Mouse (Mus musculus) adrenal gland, postnatal 14 days (tissue): Measurements from ENCODE around the gene Erich6b. TPM values are rescaled to one million over a fixed set of nuclear protein-coding genes. Genes with fewer than 3 reads are reported as not detected.

Experiments used
- DNase-seq: peaks from one replicate; pipeline ENCODE4 v3.0.0; 2021; ENCODE audit warnings: mixed read lengths
- long read RNA-seq, 2 experiments: library from polyadenylated mRNA; stranded (forward); transcript quantifications; one replicate each; pipeline ENCODE4 v2.0.0; 2021
- total RNA-seq: library from RNA; stranded (reverse); gene quantifications from 2 replicates; pipeline ENCODE4 v1.2.3, GENCODE M21; 2021

Erich6b gene
- total RNA-seq = not detected in 2 replicates
- long read RNA-seq, experiment 1 = 0 reads
- long read RNA-seq, experiment 2 = 0 reads

DNA sequence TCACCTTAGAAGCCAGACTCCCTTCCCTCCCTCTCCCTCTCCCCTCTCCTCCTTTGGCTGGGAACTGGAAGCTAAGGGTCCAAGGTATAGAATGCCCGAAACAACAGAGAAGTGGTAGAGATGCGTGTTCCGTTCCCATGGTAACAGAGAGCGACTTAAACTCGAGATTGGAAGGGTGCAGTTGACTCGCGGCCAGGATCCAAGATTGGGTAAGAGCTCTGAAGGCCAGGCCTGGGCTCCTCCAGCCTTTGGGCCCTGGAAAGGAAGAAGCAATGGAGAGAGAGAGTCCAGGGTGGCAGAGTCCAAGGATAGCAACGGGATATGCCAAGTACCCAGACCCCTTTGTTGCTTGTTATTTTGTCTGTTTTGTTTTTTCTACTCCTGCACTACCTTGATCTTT lies at the start of gene Erich6b:
TSS of gene Erich6b (plus strand) at position 180 of the 400 bp plus-strand sequence.
- DNase-seq = peak; percentile 63

- no peak for DNase-seq
These were observed 49.1 kb upstream of the Erich6b start, which contains the start of gene Spert for GRCm38 (mm10) chr14:75592978-75593377. Spert (minus strand) TSS chr14:75593116.

DNA sequence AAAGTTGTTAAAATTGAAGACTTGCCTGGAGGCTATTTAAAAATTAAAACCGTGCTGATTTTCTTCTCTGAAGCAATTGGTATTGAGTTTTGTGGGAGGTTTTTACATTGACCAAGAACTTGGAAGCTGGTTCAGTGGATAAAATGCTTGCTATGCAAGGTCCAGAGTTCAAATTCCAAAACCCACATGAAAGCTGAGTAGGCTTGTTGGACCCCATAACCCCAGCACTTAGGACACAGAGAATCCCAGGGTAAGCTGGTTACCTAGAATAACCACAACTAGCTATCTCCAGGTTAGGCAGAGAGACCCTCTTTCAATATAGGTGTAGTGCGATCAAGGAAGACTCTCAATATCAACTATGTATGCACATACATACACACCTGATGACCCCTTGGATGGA lies 32.9 kb upstream of the Erich6b start:
- DNase-seq = no peak

GRCm38 (mm10) chr14:75616375-75616774 lies 25.7 kb upstream of the Erich6b start:
- DNase-seq = no peak

DNA sequence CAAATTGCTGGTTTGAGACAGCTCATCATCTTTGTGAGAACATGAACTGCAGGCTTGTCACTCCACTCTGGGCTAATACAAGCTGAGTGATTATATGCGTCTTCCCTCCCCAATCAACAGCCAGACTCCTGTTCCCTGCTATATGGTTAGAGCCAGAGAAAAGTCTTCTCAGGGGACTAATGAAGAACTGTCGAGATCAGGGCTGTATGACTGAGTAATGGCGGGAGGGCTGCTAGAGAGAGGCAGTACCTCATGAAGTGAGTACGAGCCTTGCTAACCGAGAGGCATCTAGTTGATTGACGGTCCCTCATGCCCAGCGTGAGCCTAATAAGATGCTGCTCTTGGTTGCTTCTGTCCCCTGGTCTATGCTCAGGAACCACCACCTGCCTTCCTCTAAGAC lies 19.1 kb upstream of the Erich6b start:
- no peak for DNase-seq

- no peak for DNase-seq
These were observed 13.2 kb upstream of the Erich6b start for GRCm38 (mm10) chr14:75628870-75629269.

DNA sequence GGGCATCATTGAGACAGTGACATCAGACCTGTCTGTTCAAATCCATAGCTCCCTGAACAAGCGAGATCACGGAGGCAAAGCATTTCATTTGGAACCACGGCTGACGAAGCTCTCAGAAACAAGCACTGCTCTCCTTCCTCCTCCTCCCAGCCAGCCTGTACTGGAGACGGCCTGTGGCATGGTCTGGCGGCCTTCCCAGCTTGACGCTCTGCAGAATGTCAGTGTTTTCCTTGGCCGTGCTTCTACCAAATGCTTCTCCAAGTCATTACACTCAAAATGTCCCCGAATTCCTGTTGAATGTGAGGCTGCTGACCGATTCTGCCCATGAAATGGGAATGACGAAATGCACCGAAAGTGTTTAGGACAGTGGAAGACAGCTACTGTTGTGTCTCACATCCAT lies 6.7 kb upstream of the Erich6b start:
- DNase-seq = peak; percentile 58

DNA sequence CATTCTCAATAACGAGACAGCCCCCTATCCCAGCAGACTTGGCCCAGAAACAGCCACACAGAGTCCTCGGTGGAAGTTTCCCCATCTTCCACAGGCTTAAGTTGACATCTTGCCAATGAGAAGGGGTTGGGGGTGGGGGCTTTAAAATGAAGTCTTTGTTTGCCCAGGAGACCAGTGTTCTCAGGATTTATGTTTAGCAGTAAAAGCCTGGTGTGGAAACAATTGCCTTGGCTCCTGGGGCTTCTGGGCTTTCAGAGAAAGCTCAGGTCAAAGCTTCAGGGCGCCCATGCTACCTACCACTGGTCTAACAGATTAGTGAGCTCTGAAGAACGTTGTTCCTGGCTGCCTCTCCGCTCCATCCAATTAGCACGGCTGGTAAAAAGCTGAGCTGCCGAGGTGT lies 6.0 kb upstream of the Erich6b start:
- no peak for DNase-seq

GRCm38 (mm10) chr14:75637641-75638040 lies 4.4 kb upstream of the Erich6b start:
- DNase-seq = peak; percentile 9

- DNase-seq = peak; percentile 23
These were observed 1.2 kb upstream of the Erich6b start for GRCm38 (mm10) chr14:75640846-75641245.

DNA sequence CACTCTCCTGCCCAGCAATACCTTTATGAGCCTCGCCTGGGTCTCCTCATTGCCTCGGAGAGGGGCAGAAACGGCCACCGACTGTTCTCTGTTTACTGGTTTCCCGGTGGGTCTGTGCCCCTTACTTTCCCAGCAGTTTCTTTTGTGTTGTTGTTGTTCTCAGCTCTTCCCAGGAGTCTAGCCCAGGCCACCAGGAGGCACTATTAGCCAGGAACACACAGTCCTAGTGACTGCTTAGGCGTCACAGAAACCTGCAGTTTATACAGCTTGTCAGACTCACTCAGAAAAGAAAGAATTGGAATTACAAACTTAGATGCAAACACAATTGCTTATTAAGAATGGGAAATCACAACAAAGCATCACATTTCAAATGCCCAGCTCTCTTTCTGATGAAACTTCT lies 690 bp upstream of the Erich6b start:
- peak; percentile 26 for DNase-seq

- peak; percentile 24 for DNase-seq
These were observed 3.4 kb downstream of the Erich6b start for GRCm38 (mm10) chr14:75645461-75645860.

DNA sequence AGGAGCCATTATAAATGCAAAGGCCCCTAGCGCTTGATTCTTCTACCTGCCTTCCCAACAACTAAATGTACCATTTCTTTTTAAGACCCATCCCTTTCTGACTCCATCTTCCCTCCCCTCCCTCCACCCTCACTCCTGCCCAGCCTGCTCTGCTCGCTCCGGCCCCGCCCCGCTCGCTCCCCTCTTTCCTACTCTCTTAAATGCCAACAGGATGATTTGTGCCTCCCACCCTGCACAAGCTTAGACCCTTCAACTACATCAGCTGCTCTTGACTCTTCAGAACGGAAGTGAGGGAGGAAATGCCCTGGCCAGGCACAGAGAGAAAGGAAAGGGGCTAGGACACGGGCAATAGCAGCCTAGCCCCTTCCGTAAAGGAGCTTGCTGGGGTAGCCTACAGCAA lies 4.0 kb downstream of the Erich6b start:
- DNase-seq = no peak

DNA sequence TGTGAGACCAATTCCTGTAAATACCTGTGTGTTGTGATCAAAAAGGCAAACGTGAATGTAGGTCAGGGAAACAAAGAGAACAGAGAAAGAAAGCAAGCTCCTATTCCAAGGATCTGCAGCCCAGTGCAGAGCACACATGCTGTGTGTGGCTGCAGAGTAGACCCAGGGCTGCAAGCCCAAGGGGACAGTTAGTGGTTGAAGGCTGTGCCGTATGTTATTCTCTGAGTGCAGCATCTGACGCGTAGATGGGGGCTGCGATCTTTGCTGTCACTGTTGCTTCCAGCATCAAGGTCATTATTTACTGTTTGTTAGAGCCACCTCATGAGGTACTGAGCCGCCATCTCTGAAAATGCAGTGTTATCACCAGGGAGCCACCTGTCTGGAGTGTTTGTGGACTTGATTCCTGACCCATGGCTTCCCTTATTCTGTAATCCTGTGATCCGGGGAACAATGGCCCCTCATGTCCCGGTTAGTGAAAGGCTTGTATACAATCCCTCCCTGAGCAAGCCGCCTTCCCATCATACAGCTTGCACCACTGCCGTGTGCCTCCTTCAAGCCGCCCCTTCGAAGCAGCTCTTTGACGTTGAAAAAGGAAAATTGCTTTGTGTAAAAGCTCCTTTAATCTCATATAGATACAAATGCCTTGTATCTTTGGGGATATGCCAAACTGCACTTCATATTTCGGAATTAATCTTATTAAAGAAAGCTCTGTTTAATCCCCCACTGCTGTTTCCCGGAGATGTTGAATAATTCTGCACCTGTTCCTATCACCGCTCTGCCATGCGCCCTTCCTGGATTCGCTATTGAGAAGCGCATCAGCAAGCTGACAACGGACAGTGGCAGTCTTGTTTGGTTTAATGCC lies 5.1 kb downstream of the Erich6b start:
- no peak for DNase-seq

GRCm38 (mm10) chr14:75660936-75661335 lies 18.9 kb downstream of the Erich6b start:
- no peak for DNase-seq

- DNase-seq = no peak
These were observed 19.5 kb downstream of the Erich6b start for GRCm38 (mm10) chr14:75661548-75661947.

DNA sequence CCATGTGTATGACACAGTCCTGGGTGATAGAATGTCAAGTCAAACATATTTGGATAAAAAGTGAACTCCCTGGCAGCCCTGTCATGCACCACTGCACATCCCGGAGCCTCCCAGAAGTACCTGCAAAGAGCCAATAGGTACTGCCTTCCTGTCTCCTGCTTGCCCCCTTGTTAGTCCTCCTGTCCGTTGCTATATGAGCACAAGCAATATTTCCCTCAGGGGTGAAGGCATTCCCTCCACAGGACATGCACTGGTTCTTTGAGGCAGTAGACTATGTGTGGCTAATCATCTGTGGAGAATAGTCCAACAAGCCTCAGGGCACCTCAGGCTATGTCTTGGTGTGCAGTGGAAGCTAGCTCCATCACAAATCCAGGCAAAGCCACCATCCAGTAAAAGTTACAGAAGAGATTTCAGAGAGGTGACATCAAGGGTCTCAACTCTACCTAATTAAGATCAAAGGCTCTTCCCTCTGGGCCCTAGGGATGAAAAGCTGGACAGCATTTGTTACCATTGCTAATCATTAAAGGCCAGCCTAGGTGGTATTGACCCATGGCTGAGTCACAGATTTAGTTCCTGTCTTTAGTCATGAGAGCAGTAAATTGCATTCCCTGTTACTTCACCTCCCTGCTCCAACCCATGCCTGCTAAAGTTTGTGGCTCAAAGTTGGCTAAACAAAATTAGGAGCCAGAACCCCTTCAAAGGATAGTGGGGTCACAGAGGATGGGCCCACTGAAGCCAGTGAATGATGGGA lies 23.5 kb downstream of the Erich6b start:
- no peak for DNase-seq

DNA sequence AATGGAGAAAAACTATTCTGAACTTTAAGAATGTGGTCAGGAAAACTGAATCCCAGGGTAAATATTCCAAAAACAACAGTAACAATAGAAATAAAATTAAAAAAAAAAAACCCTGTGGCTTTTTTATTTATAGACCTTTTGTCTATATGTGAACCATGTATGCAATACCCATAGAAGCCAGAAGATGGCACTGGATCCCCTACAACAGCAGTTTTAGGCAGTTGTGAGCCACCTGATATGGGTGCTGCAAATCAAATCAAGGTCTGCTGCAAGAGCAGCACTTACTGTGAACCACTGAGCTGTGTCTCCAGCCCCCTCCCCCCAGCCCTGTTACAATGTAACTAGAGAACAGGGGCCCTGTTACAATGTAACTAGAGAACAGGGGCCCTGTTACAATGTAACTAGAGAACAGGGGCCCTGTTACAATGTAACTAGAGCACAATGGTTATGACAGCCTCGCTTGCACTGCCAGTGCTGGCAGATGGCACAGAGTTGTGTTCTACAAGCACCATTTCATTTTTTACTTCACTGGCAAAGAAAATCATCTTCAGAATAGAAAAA lies 27.1 kb downstream of the Erich6b start:
- DNase-seq = no peak

DNA sequence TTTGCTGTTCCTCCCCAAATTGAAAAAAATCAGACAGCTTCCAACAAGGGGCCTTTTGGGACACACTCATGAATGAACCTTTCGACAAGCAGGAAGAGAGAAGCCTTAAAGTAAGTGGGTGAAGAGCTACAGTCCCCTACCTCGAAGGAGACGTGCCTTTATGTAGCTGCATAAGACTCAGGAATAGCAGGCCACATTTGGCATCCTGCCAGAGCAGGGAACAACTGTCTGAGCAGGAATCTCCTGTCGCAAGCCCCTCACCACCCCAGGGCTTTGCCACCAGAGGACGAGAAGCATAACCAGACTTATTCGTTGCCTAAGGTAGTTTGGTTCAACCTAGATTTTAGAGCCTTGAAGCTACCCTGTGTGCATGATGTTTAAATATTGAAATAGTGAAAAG lies 34.3 kb downstream of the Erich6b start:
- DNase-seq = no peak

DNA sequence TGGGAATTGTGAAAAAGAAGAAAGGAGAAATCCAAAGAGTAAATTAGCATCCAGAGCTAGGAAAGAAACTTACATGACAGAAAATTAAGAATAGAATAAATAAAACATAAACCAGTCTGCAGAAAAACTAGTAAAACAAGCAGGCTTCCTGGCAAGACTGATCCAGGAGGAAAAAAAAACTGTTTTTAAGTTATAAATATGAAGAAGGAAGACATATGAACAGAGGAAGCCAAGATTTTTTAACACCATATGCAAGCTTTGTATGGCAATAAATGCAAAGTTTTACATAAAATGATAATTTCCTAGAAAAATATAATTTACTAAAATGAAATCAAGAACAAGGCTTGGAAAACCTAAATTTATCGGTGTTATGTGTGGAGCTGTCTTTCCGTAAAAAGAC lies 48.4 kb downstream of the Erich6b start:
- no peak for DNase-seq

- peak; percentile 40 for DNase-seq
These were observed 54.0 kb downstream of the Erich6b start for GRCm38 (mm10) chr14:75696096-75696495.

DNA sequence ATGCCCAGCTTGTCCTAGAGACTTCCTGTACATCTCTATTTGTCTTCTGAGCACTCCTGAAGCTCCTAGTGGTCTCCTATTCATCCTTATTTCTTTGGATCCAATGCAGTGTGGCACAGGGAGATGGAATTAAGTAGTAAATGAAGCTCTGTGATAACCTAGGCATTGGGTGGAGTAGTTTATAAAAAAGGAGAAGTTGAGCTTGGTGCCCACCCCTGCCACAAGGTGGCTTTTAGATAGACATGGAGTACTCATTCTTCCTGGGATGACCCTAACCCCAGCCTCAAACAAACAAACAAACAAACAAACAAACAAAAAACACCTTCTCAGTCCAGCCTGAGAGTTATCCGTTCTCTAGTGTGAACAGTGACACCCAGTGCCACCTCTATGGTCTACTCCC lies 55.9 kb downstream of the Erich6b start:
- no peak for DNase-seq

- no peak for DNase-seq
These were observed 64.6 kb downstream of the Erich6b start for GRCm38 (mm10) chr14:75706647-75707046.
